Mouse (Mus musculus): ENCODE results near the gene Rmi2.

Gene Rmi2

DNA sequence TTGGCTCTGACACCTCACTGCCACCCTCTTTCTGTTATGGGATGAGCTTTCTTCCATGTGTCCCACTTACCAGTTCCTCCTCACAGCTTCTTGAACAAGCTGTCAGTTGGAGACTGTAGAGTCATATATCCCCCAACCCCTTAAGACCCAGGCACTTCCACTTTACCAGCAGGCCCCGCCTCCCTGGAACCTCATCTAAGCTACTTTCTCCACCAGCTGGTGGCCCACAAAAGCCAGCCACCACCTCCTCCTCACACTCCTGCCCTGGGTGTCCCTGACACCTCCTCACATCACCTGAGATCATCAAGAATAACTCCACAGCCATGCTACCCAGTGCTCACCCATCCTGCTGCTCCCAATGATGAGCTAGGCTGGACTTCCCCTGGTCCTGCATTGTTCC, 65.9 kb downstream of the Rmi2 start:
- H3K9me3 ChIP-seq (ENCODE audit: low read length) = peaks cover 7% of the 10 kb centered on the region; the same call in 1 of the 2 replicates
- peaks cover 11% of the 10 kb centered on the region for H3K4me1 ChIP-seq (replicated peaks; ENCODE audit: low read depth, low read length)
- H3K36me3 ChIP-seq (ENCODE audit: insufficient read depth, low read length) = no peaks in the 10 kb centered on the region
- no peaks in the 10 kb centered on the region for H3K27me3 ChIP-seq (ENCODE audit: insufficient read depth, low read length)
- H3K4me3 ChIP-seq (replicated peaks; ENCODE audit: low read length) = no peak overlapping the region
- TF ChIP-seq POU5F1 (IDR thresholded peaks at IDR 0.05; ENCODE audit: borderline replicate concordance, low read length) (no peak), NANOG (IDR thresholded peaks at IDR 0.05; ENCODE audit: borderline replicate concordance, low read length) (no peak), CTCF (conservative IDR thresholded peaks at IDR 0.05; ENCODE audit: low read length) (no peak)

DNA sequence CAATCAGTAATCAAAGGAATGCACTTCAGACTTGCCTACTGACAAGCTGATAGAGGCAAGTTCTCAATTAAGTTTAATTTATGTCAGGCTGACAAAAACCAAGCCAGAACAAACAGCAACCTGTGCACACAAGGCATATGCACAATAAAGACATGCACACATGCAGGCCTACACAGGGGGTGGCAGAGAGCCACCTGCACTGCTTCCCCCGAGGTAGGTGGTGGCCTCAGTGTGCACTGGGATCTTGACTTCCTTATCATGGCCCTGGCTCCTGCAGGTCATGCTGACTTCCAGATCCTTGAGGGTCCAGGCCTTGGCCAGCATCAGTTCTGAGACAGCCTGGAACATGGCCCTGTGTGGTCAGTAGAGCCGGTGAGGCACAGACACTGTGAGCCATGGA, 67.1 kb downstream of the Rmi2 start:
- H3K4me1 ChIP-seq (replicated peaks; ENCODE audit: low read depth, low read length) = peaks cover 11% of the 10 kb centered on the region
- H3K9me3 ChIP-seq (ENCODE audit: low read length) = no peaks in the 10 kb centered on the region
- H3K4me3 ChIP-seq (replicated peaks; ENCODE audit: low read length) = no peak overlapping the region
- TF ChIP-seq NANOG (IDR thresholded peaks at IDR 0.05; ENCODE audit: borderline replicate concordance, low read length) (no peak), CTCF (conservative IDR thresholded peaks at IDR 0.05; ENCODE audit: low read length) (no peak), POU5F1 (IDR thresholded peaks at IDR 0.05; ENCODE audit: borderline replicate concordance, low read length) (no peak)
- no peaks in the 10 kb centered on the region for H3K27me3 ChIP-seq (ENCODE audit: insufficient read depth, low read length)
- no peaks in the 10 kb centered on the region for H3K36me3 ChIP-seq (ENCODE audit: insufficient read depth, low read length)

DNA sequence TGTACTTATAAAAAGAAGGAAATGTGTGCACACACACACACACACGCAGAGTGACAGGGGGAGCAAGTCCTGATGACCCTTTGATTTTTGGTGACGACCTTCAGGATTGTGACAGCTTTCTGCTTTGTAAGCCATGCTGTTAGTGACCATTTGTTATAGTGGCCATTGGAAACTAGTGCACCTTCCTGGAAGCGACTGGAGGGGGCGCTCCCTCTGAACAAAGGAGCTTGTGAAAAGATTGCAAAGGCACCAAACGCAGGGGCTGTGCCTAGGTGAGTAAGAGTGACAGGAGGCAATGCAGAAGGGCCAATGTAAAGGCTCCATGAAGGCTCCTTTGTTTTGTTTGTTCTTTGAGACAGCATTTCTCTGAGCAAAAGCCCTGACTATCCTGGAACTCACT, 68.0 kb downstream of the Rmi2 start:
- no peak overlapping the region for H3K4me3 ChIP-seq (replicated peaks; ENCODE audit: low read length)
- peaks cover 11% of the 10 kb centered on the region for H3K4me1 ChIP-seq (replicated peaks; ENCODE audit: low read depth, low read length)
- H3K27me3 ChIP-seq (ENCODE audit: insufficient read depth, low read length) = no peaks in the 10 kb centered on the region
- peak; percentile 35 for TF ChIP-seq CTCF (conservative IDR thresholded peaks at IDR 0.05; ENCODE audit: low read length)
- no peak for TF ChIP-seq NANOG (IDR thresholded peaks at IDR 0.05; ENCODE audit: borderline replicate concordance, low read length)
- TF ChIP-seq POU5F1 (IDR thresholded peaks at IDR 0.05; ENCODE audit: borderline replicate concordance, low read length) = no peak
- no peaks in the 10 kb centered on the region for H3K9me3 ChIP-seq (ENCODE audit: low read length)
- no peaks in the 10 kb centered on the region for H3K36me3 ChIP-seq (ENCODE audit: insufficient read depth, low read length)

DNA sequence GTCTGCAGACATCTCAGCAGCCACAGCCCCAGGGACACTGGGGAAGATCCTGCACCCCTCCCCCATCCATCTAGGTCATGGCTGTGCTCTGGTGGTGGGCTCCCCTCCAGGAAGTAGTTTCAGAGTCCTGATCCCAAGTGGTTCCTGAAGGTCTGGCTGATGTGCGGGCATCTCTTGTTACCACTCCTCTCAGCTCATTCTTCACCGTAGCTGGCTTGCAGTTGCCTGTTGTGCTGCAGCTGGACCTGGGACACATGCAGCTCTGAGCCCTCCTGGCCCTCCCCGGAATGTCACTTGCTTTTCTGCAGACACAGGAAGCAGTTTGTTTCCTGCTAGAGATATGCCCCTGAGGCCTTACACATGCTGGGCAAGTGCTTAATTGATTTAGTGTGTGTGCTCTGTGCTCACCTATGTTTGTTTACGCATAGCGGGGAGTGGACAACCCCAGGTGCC, 70.8 kb downstream of the Rmi2 start:
- TF ChIP-seq POU5F1 (IDR thresholded peaks at IDR 0.05; ENCODE audit: borderline replicate concordance, low read length) = no peak
- no peaks in the 10 kb centered on the region for H3K27me3 ChIP-seq (ENCODE audit: insufficient read depth, low read length)
- no peaks in the 10 kb centered on the region for H3K36me3 ChIP-seq (ENCODE audit: insufficient read depth, low read length)
- H3K4me3 ChIP-seq (replicated peaks; ENCODE audit: low read length) = no peak overlapping the region
- peaks cover 11% of the 10 kb centered on the region for H3K4me1 ChIP-seq (replicated peaks; ENCODE audit: low read depth, low read length)
- no peaks in the 10 kb centered on the region for H3K9me3 ChIP-seq (ENCODE audit: low read length)

DNA sequence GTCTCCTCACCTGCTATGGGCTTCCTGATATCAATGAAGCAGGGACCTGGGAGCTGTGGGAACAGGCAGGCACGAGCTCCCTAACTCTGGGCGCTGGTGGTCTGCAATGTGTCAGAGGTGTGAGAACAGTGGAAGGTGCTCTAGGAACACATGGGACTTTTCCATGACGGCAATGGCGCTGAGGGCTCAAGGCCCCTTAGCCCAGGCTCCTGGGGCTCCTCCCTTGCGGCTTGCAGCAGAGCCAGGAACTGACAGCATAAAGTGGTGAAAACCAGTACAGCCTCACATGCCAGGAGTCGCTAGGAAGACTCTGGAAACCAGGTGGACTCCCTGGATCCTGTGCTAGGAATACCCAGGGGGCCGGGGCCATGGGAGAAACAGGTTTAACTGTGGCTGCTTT, 75.7 kb downstream of the Rmi2 start:
- TF ChIP-seq CTCF (conservative IDR thresholded peaks at IDR 0.05; ENCODE audit: low read length) = no peak
- no peak for TF ChIP-seq POU5F1 (IDR thresholded peaks at IDR 0.05; ENCODE audit: borderline replicate concordance, low read length)
- TF ChIP-seq NANOG (IDR thresholded peaks at IDR 0.05; ENCODE audit: borderline replicate concordance, low read length) = no peak
- Histone ChIP-seq H3K27me3 (ENCODE audit: insufficient read depth, low read length) (0 out of 2 replicates have a peak, but pooled peaks cover 5% of the 10 kb centered on the region), H3K4me1 (replicated peaks; ENCODE audit: low read depth, low read length) (no peaks in the 10 kb centered on the region; the same call in 1 of the 2 replicates), H3K9me3 (ENCODE audit: low read length) (no peaks in the 10 kb centered on the region), H3K4me3 (replicated peaks; ENCODE audit: low read length) (no peak overlapping the region), H3K36me3 (ENCODE audit: insufficient read depth, low read length) (no peaks in the 10 kb centered on the region)

DNA sequence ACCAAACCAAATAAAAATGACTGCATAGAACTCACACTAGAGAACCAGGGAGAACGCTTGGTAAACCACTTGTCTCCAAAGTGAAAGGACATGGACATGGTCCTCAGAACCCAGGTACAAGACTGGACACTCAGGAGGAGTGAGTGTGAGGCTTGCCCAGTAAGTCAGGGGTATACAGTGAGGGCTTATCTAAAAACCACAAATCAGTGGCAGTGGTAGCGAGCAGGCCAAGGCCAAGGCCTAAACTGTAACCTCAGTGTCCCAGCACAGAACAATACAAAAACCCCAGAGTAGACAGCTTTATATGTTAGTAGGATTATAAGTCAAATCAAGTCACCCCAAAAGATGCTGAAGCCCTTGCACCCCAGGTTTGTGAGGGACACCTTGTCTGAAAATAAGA, 76.2 kb downstream of the Rmi2 start:
- H3K4me1 ChIP-seq (replicated peaks; ENCODE audit: low read depth, low read length) = no peaks in the 10 kb centered on the region
- TF ChIP-seq CTCF (conservative IDR thresholded peaks at IDR 0.05; ENCODE audit: low read length) (no peak), POU5F1 (IDR thresholded peaks at IDR 0.05; ENCODE audit: borderline replicate concordance, low read length) (no peak), NANOG (IDR thresholded peaks at IDR 0.05; ENCODE audit: borderline replicate concordance, low read length) (no peak)
- H3K9me3 ChIP-seq (ENCODE audit: low read length) = no peaks in the 10 kb centered on the region
- H3K4me3 ChIP-seq (replicated peaks; ENCODE audit: low read length) = no peak overlapping the region
- H3K36me3 ChIP-seq (ENCODE audit: insufficient read depth, low read length) = no peaks in the 10 kb centered on the region
- H3K27me3 ChIP-seq (ENCODE audit: insufficient read depth, low read length) = 0 out of 2 replicates have a peak, but pooled peaks cover 5% of the 10 kb centered on the region

DNA sequence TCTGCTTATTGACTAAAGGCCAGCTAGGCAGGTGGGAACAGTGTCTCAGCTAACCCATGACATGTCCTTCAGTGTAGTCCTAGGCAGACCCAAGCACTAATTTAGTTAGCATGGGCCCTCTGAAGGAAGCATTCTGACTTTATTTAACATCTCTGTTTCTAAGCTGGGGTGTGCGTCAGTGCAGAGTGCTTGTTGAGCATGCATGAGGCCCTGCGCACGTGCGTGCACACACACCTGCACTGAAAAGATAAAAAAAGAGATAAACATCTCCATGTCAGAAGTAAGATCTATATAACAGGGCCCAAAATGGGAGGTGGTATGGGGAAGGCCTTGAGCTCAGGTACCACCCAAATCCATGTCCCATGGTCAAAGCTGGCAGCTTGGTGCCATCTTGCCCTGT, 80.2 kb downstream of the Rmi2 start:
- TF ChIP-seq CTCF (conservative IDR thresholded peaks at IDR 0.05; ENCODE audit: low read length) (no peak), NANOG (IDR thresholded peaks at IDR 0.05; ENCODE audit: borderline replicate concordance, low read length) (no peak), POU5F1 (IDR thresholded peaks at IDR 0.05; ENCODE audit: borderline replicate concordance, low read length) (no peak)
- H3K4me3 ChIP-seq (replicated peaks; ENCODE audit: low read length) = no peak overlapping the region

DNA sequence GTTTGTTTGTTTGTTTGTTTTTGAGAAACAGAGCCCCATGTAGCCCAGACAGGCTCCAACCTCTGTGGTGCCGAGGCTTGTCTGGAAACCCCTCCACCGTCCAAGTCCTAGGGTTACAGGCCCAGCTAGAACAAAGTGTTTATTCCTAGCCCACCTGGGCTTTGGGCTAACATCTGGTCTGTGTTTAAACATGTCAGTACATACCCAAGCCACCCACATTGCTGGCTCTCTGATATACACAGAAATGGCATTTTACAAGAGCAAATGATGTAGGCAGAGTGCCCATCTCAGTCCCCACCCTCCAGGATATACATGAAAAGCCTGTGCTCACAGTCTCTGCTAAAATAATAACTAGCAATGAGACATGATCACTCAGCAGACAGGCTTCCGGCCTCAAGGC, 81.4 kb downstream of the Rmi2 start:
- Histone ChIP-seq H3K4me1 (replicated peaks; ENCODE audit: low read depth, low read length) (no peaks in the 10 kb centered on the region), H3K27me3 (ENCODE audit: insufficient read depth, low read length) (peaks cover 9% of the 10 kb centered on the region; the same call in 1 of the 2 replicates), H3K4me3 (replicated peaks; ENCODE audit: low read length) (no peak overlapping the region), H3K9me3 (ENCODE audit: low read length) (no peaks in the 10 kb centered on the region), H3K36me3 (ENCODE audit: insufficient read depth, low read length) (no peaks in the 10 kb centered on the region)
- TF ChIP-seq CTCF (conservative IDR thresholded peaks at IDR 0.05; ENCODE audit: low read length) (no peak), POU5F1 (IDR thresholded peaks at IDR 0.05; ENCODE audit: borderline replicate concordance, low read length) (no peak), NANOG (IDR thresholded peaks at IDR 0.05; ENCODE audit: borderline replicate concordance, low read length) (no peak)

More for the DNA sequence above, 80.2 kb downstream of the Rmi2 start:
- H3K27me3 ChIP-seq (ENCODE audit: insufficient read depth, low read length) = peaks cover 9% of the 10 kb centered on the region; the same call in 1 of the 2 replicates
- no peaks in the 10 kb centered on the region for H3K9me3 ChIP-seq (ENCODE audit: low read length)
- no peaks in the 10 kb centered on the region for H3K4me1 ChIP-seq (replicated peaks; ENCODE audit: low read depth, low read length)
- no peaks in the 10 kb centered on the region for H3K36me3 ChIP-seq (ENCODE audit: insufficient read depth, low read length)

DNA sequence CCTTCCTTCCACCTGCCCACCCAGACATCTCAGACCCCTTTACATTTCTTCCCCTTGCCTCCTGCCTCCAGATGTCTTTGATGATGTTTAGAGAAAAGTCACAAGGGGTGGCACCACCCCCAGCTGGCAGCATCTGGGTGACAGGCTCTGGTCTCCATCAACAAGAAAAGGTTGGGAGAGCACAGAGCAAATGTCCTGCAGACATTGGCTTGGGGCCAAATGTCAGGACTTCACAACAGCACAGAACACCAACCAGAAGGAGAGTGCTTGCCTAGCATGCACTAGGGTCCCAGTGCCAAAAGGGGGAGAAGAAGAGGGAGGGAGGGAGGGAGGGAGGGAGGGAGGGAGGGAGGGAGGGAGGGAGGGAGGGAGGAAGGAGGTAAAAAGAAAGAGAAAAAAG, 85.0 kb downstream of the Rmi2 start:
- Histone ChIP-seq H3K36me3 (ENCODE audit: insufficient read depth, low read length) (no peaks in the 10 kb centered on the region), H3K4me3 (replicated peaks; ENCODE audit: low read length) (no peak overlapping the region), H3K4me1 (replicated peaks; ENCODE audit: low read depth, low read length) (peaks cover 8% of the 10 kb centered on the region), H3K27me3 (ENCODE audit: insufficient read depth, low read length) (peaks cover 4% of the 10 kb centered on the region; the same call in 1 of the 2 replicates), H3K9me3 (ENCODE audit: low read length) (no peaks in the 10 kb centered on the region)
- TF ChIP-seq NANOG (IDR thresholded peaks at IDR 0.05; ENCODE audit: borderline replicate concordance, low read length) = no peak
- TF ChIP-seq POU5F1 (IDR thresholded peaks at IDR 0.05; ENCODE audit: borderline replicate concordance, low read length) = no peak
- no peak for TF ChIP-seq CTCF (conservative IDR thresholded peaks at IDR 0.05; ENCODE audit: low read length)
